Mouse (Mus musculus) heart, postnatal 25 days (tissue): ENCODE results near the gene Med29. TPM values are rescaled to one million over a fixed set of nuclear protein-coding genes. Genes with fewer than 3 reads are reported as not detected.
"Not testable (repeated sequence)": the region's sequence is repeated elsewhere in the genome, so short reads cannot be mapped to it uniquely, and the experiment has no call there.

Experiments
- DNase-seq: peaks from one replicate; pipeline ENCODE4 v3.0.0; 2022; ENCODE audit warnings: low spot score
- intact Hi-C: fragments of 180-260 bp; cut with DNase I; formaldehyde crosslinking; loops from one replicate; pipeline ENCODE4 v1.15.1; 2025
- total RNA-seq, 2 experiments: library from RNA; stranded (reverse); gene quantifications; 2 replicates each; pipeline ENCODE4 v1.2.3; 2021

The Med29 gene
- total RNA-seq, 2 experiments from 2014 or later, result 18.2 to 20.9 TPM

DNA sequence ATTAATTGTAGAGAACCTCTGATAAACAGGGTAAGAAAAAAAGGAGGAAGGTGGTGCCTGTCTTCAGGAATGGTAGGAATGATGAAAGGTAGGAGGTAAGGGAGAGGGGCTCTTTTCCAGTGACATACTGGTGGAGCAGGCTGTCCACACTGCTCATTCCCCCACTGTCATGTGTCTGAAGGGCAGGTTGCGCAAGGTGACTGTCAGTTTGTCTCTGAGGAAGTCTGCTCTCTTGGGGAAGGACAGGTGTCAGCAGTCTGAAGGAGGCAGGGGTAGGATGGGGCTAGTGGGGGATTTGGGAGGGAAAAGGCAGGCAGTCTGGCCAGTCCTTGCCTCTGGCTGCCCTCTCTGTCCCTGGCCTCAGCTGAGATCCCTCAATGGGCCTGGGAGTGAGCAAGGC is 8.5 kb upstream of the Med29 start:
- DNase-seq, result no peak
- intact Hi-C loops, result no loop called here

DNA sequence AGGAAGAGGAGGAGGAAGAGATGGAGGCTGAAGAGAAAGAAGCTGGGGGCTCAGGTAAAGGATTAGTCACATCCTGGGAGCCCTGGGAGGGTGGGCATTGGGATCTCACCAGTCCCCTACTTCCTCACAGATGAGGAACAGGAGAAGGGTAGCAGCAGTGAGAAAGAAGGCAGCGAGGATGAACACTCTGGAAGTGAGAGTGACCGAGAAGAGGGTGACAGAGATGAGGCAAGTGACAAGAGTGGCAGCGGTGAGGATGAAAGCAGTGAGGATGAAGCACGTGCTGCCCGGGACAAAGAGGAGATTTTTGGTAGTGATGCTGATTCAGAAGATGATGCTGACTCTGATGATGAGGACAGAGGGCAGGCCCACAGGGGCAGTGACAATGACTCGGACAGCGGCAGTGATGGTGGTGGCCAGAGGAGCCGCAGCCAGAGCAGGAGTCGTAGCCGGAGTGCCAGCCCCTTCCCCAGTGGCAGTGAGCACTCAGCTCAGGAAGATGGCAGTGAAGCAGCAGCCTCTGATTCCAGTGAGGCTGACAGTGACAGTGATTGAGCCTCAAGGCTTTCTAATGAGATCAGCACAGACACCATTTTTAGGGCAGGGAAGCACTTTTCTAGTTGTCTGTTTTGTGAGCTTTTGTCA is 6.3 kb upstream of the Med29 start:
- no peak for DNase-seq
- intact Hi-C loops, result no loop called here

GRCm38 (mm10) chr7:28398000-28398399 is 5.5 kb upstream of the Med29 start:
- intact Hi-C loops, result no loop called here

GRCm38 (mm10) chr7:28395425-28395824 is 2.9 kb upstream of the Med29 start:
- intact Hi-C loops, result no loop called here
- DNase-seq, result no peak

More at GRCm38 (mm10) chr7:28398000-28398399, 5.5 kb upstream of the Med29 start:
- no peak for DNase-seq

DNA sequence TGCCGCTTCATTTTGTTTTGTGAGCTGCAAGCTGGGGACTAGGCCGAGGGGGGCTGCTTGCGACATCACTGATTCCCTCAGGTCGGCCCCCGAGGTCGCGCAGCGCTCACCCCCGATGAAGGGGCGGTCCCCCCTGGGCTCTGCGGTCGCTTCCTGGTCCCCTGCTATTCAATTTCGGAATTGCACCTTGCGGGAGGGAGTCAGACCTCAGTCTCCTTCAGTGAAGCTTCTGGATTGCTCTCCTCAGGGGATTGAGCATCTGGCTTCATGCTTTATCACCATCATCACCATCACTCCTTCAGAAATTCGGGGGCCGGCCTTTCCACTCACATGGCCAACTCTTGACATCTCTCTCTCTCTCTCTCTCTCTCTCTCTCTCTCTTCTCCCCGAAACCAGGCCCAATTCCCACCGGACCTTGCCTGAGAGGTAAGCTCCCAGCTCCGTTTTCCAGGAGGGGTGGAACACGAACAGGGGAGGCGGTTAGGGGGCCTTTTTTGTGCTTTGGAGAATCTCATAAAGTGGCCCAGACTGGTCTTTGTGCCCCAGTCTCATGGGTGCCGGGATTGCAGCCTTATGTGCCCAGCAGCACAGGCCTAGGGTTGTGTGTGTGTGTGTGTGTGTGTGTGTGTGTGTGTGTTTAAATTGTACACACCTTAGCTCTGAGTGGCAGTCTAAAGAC is 904 bp upstream of the Med29 start:
- intact Hi-C loops, result loop anchor here (2.0 kb wide), 1 partner anchor 41 kb away; no protein-coding TSS in a partner anchor
- no peak for DNase-seq

DNA sequence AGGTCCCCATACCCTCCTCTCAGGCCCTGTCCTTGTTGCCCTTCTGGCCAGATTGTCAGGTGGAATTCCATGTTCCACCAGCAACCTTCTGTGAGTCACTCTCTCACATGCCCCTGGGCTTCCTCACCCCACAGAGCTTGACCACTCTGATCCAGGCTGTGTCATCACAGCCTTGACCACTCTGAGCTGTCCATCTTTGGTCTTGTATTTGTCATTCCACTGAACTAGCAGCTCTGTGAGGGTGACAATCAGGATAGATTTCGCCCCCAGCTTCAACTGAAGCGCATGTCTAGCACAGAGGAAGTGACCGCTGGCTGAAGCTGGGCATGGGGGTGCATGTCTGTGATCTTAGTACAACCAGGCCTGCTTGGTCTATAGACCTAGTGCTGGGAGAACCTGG is 2.2 kb downstream of the Med29 start:
- no peak for DNase-seq
- intact Hi-C loops, result no loop called here

DNA sequence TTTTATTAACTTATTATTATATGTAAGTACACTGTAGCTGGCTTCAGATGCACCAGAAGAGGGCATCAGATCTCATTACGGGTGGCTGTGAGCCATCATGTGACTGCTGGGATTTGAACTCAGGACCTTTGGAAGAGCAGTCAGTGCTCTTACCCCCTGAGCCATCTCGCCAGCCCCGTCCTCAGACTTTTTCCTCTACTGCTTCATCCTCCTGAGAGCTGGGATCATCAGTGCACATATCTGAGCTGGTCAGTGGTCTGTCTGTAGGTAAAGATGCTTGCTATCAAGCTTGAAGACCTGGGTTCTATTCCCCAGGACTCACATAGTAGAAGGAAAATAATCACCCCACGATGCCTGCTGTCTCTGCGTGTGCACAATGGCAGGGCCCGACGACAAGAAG is 5.1 kb downstream of the Med29 start:
- intact Hi-C loops, result not testable (repeated sequence)

DNA sequence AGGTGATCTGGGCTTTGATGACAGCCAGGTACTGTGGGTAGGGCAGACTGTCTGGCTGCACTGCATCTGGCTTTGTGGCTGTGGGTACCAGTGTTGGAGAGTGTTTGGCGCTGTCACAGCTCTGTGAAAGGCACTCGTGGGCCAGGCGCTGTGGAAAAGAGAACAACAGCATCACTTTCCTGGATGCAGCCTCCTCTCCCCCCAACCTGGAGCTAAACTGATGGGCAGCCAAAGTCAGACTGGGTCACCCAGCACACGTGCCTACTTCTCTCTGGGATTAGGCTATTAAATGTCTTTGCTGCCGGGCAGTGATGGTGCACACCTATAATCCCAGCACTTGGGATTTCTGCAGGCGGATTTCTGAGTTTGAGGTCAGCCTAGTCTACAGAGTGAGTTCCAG is 5.6 kb downstream of the Med29 start:
- not testable (repeated sequence) for DNase-seq
- intact Hi-C loops, result loop anchor here (1.0 kb wide), 1 partner anchor 14 kb away; no protein-coding TSS in a partner anchor

More for the DNA sequence above, 5.1 kb downstream of the Med29 start:
- DNase-seq, result not testable (repeated sequence)

DNA sequence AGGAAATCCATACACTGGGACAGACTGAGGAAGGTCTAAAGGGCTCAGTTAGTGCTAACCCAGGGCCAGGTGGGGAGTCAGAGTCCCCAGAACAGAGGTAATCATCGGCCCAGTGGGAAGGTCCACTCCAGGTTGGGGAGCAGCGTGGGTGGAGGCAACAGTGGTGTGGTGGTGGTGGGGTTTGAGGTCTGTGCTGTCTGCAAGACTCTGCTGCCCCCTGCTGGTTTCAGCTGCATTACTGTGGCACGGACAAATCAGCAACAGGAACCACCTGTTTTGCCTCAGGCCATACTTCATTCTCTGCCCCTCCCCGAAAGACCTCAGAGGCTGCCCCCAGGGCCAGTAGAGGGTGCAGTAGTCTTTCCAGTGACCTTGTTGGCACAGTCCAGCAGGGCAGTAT is 6.0 kb downstream of the Med29 start:
- peak; percentile 64 for DNase-seq
- intact Hi-C loops, result loop anchor here (1.0 kb wide), 1 partner anchor 13 kb away; no protein-coding TSS in a partner anchor

GRCm38 (mm10) chr7:28386007-28386406 is 6.5 kb downstream of the Med29 start:
- DNase-seq, result no peak
- intact Hi-C loops, result loop anchor here (1.0 kb wide), 1 partner anchor 13 kb away; no protein-coding TSS in a partner anchor

DNA sequence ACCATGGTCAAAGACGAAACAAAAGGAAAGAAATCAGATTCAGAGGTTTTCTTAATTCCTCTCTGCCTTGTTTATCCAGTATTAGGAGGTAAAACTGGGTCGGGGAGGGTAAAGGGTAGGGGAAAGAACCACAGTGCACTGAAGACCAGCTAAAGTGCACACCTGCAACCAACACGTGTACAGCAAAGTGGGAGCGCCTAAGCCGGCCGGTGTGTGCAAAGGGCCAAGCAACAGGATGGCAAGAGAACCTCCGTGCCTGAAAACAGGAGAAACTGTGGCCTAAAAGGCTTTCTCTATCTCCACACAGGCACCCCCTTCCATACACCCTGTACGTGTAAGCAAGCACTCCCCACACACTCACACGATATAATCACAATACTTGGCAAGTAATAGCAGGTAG is 7.3 kb downstream of the Med29 start:
- DNase-seq, result no peak
- intact Hi-C loops, result no loop called here

- DNase-seq, result no peak
- intact Hi-C loops, result no loop called here
These were observed 8.3 kb downstream of the Med29 start for GRCm38 (mm10) chr7:28384162-28384561.

DNA sequence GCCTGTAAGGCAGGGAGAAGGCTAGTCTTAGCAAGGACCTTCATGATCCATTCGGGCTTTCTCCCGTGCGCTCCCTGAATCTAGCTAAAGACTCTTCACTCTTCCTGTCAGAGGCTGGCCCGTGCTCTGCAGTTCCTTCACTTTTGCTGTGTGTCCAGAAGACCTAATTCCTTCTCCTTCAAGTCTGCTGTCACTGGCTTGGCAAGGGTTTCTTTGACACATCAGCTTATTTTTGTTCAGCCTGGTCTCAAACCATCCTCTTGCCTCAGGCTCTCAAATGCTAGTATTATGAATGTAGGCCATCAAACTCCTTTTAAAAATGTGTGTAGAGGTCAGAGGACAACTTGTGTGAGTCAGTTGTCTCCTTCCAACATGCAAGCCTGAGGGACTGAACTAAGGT is 8.9 kb downstream of the Med29 start:
- DNase-seq, result no peak
- intact Hi-C loops, result no loop called here

DNA sequence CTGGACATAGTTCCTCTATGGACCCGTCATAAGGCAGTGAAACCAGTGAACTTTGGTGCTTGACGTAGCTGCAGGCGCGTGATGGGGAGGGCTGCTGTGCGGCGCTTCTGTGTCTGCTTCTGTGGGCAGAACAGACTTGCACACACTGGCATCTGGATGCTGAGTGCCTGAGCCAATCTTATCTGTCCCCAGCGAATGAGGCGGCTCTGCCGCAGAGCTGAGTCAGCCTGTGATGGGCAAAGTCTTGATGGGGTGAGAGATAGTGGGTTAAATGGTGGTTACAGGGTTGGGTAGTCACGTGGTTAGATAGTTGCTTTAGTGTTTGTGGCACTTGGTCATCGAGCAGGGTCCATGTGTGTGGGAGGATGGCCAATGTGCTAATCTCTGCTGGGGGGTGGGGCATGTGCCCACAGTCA is 9.5 kb downstream of the Med29 start:
- intact Hi-C loops, result no loop called here

DNA sequence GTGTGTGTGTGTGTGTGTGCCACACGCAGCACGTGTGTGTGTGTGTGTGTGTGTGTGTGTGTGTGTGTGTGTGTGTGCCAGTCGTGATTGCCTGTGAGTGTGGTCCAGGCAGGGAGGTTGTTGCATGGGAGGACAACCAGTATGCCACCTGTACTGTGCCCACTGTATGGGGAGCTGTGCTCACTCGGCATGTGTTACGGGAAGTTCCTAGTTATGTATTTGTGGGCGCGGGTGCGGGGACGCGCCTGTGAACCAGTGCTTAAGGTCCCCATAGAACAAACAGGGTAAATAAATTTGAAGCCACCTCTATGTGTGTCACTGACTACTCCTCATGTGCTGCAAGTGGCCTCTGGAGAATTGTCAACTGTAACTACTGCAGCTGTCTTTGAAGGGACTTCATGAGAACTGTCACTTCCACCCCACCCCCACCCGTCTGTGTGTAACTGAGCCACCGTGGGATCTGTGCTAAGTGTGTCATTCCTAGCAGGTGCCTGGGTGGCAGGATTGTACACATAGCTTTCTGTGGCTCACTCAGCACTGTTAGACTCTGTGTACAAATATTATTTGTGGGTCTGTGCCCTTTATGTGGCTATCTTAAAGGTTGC is 10.1 kb downstream of the Med29 start:
- intact Hi-C loops, result no loop called here
- no peak for DNase-seq

More for the DNA sequence above, 9.5 kb downstream of the Med29 start:
- no peak for DNase-seq

DNA sequence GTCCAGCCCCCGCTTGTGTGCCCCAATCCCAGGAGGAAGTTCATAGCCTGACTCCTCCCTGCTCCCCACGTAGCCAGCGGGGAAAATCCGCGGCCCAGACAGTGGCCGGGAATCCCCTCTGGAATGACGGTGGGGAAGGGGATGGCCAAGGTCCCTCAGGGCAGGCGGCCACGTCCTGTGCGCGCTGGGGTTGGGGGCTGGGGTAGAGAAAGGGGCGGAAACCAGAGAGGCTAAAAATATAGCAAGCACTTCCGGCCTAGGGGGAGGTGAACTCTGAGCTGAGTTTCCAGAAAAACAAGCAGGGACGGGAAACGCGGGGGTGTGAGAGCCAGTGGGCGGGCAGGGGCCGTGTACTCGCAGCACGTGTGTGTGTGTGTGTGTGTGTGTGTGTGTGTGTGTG is 10.6 kb downstream of the Med29 start:
- DNase-seq, result peak; percentile 90
- intact Hi-C loops, result no loop called here

DNA sequence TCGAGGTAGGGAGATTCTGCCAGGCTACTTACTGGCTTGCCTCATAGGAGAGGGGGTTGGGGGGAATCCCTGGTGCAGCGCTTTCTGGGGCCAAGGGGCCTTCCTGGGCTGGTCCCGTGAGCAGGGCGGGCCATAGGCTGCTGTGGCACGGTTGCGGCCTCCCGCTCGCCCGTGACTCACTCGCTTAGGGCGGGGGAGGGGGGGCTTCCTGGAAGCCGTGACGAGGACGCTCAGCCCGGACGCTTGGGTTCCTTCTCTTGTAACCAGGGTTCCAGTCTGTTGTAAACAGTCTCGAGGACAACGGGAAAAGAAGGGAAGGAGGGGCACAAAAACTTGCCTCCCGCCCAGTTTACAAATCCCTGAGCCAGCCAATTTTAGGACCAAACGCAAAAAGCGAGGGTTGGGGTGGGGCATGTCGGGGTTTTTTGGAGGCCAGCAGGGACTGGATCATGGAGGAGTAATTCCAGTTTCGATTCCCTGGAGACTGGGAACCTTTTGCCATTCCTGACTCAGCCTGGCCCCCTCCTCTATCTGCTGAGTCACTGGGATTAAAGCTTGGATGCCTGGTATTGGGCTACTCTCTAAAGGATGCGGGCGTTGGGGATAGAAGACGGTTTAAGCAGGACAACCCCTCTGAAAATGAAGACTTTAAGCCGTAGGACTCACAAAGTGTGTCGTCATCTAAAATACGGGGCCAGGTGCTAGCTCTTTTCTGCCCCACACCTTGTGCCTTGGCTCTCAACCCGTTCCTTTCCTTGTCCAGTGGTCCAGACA is 11.3 kb downstream of the Med29 start:
- intact Hi-C loops, result no loop called here

GRCm38 (mm10) chr7:28380237-28381016 is 12.1 kb downstream of the Med29 start, which contains the start of gene Zfp36:
TSS of gene Zfp36 (minus strand) at chr7:28380253.
- intact Hi-C loops, result no loop called here
- no peak for DNase-seq

More for the DNA sequence above, 11.3 kb downstream of the Med29 start:
- peak; percentile 88 for DNase-seq
